Mouse (Mus musculus): ENCODE results near the gene Klhl2. TPM values are rescaled to one million over a fixed set of nuclear protein-coding genes. Genes with fewer than 3 reads are reported as not detected.

Klhl2 gene
- total and polyA plus RNA-seq, 2 experiments = 11.4 to 31.0 TPM

DNA sequence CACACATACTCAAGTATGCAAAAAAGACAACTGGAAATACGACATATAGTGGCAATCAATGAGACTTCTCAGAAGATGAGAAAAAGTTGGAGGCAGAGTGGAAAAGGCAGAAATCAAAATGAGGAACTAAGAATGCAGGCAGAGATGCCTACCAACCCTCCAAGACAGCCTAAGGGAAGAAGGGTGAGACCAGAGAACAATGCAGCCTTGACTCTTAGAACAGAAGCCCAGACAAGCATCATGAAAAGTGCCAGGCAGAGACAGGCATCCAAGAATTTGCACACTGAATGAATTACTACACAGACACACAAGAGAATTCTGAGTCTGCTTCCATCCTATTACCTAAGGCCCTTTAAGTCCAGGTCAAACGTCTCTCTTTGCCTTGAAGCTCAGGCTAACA is 2.6 kb downstream of the Klhl2 start:
- Histone ChIP-seq H3K4me1 (ENCODE audit: control insufficient read depth, insufficient read depth, low read length) (peaks cover 17% of the 10 kb centered on the region), H3K27ac (replicated peaks; ENCODE audit: insufficient read depth, low read depth, low read length) (no peak overlapping the region), H3K27me3 (ENCODE audit: control insufficient read depth, insufficient read depth, low read length) (no peaks in the 10 kb centered on the region), H3K9ac (ENCODE audit: low read depth, low read length) (no peak overlapping the region), H3K79me2 (ENCODE audit: control insufficient read depth, insufficient read depth, low read length) (peaks cover 27% of the 10 kb centered on the region; the same call in 1 of the 2 replicates), H3K36me3 (ENCODE audit: control insufficient read depth, insufficient read depth, low read length) (no peaks in the 10 kb centered on the region), H3K4me3 (ENCODE audit: insufficient read depth, low read depth, low read length) (no peak overlapping the region)
- WGBS = 60% methylated on average over 2 of the region's 2 CpGs
- TF ChIP-seq CTCF (IDR thresholded peaks at IDR 0.05; ENCODE audit: low read depth, low read length) (no peak), POLR2A (IDR thresholded peaks at IDR 0.05; ENCODE audit: extremely low read depth, insufficient read depth, low read length) (no peak)
- no peak for DNase-seq (ENCODE audit: extremely low read depth, low read depth, low spot score)

DNA sequence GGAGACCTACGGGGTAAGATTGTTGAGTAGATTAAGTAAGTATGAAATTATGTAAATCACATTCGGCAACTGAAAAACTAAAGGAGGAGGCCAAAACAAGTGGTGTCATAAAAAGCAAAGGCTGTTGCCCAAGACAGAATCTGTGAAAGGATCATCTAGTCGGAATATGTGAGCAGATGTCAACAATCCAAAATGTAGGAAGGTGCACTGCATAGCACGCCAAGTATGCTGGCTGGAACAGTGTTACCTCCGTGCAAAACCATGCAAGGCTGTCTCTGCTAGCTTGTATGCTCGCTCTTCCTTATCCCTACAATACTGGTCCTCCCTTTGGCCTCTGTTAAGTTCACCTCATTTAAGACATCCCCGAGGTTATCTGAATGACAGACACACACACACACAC is 4.5 kb downstream of the Klhl2 start:
- TF ChIP-seq CTCF (IDR thresholded peaks at IDR 0.05; ENCODE audit: low read depth, low read length) = no peak
- no peak for TF ChIP-seq POLR2A (IDR thresholded peaks at IDR 0.05; ENCODE audit: extremely low read depth, insufficient read depth, low read length)
- no peak overlapping the region for H3K27ac ChIP-seq (replicated peaks; ENCODE audit: insufficient read depth, low read depth, low read length)
- peaks cover 20% of the 10 kb centered on the region for H3K4me1 ChIP-seq (ENCODE audit: control insufficient read depth, insufficient read depth, low read length)
- H3K9ac ChIP-seq (ENCODE audit: low read depth, low read length) = no peak overlapping the region
- H3K36me3 ChIP-seq (ENCODE audit: control insufficient read depth, insufficient read depth, low read length) = no peaks in the 10 kb centered on the region
- no peak overlapping the region for H3K4me3 ChIP-seq (ENCODE audit: insufficient read depth, low read depth, low read length)
- no peak for DNase-seq (ENCODE audit: extremely low read depth, low read depth, low spot score)
- H3K79me2 ChIP-seq (ENCODE audit: control insufficient read depth, insufficient read depth, low read length) = peaks cover 43% of the 10 kb centered on the region
- WGBS = 78% methylated on average over 7 of the region's 7 CpGs
- H3K27me3 ChIP-seq (ENCODE audit: control insufficient read depth, insufficient read depth, low read length) = no peaks in the 10 kb centered on the region

DNA sequence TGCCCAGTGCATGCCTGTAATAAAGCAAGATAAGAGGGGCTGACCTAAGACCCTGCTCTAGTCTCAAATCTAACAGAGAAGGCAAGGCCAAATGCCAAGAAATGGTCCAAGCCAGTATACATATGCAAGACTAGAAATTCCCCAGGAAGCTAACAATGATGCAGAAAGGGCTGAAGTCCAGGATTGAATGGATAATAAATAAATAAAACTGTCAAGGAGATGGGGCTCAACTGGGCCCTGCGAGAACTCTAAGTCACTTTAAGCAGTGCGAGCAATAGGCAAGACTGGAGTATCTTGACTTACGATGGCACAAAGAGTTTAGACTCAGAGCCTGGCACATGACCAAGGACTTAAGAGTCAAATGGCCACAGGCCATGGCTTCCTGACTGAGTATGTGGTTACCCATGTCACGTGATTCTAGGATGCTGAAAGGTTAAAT is 5.8 kb downstream of the Klhl2 start:
- Histone ChIP-seq H3K27ac (replicated peaks; ENCODE audit: insufficient read depth, low read depth, low read length) (no peak overlapping the region), H3K36me3 (ENCODE audit: control insufficient read depth, insufficient read depth, low read length) (no peaks in the 10 kb centered on the region), H3K4me3 (ENCODE audit: insufficient read depth, low read depth, low read length) (no peak overlapping the region), H3K9ac (ENCODE audit: low read depth, low read length) (no peak overlapping the region), H3K27me3 (ENCODE audit: control insufficient read depth, insufficient read depth, low read length) (no peaks in the 10 kb centered on the region), H3K79me2 (ENCODE audit: control insufficient read depth, insufficient read depth, low read length) (peaks cover 47% of the 10 kb centered on the region), H3K4me1 (ENCODE audit: control insufficient read depth, insufficient read depth, low read length) (peaks cover 20% of the 10 kb centered on the region)
- WGBS = 50% methylated on average over 4 of the region's 4 CpGs
- TF ChIP-seq POLR2A (IDR thresholded peaks at IDR 0.05; ENCODE audit: extremely low read depth, insufficient read depth, low read length) (no peak), CTCF (IDR thresholded peaks at IDR 0.05; ENCODE audit: low read depth, low read length) (no peak)
- DNase-seq (ENCODE audit: extremely low read depth, low read depth, low spot score) = peak; percentile 43

DNA sequence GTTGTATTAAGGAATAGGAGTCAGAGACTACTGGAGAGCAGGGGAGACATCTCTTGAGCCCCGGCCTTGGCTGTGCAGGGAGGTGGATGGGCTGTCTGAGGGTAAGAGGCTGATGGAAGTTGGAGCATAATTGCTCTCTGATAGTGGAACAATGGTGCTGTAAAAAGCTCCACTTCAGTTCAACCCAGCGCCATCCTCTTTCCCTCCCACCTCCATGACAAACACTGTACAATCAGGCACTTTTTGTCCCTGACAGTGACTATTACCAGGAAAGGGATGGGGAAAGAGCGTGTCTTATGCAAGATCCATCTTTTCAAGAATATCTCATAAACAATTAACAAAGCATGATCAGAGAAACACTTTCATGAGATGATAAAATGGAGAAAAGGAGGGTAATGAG is 6.6 kb downstream of the Klhl2 start:
- Histone ChIP-seq H3K4me1 (ENCODE audit: control insufficient read depth, insufficient read depth, low read length) (peaks cover 17% of the 10 kb centered on the region), H3K79me2 (ENCODE audit: control insufficient read depth, insufficient read depth, low read length) (peaks cover 51% of the 10 kb centered on the region), H3K9ac (ENCODE audit: low read depth, low read length) (no peak overlapping the region), H3K27ac (replicated peaks; ENCODE audit: insufficient read depth, low read depth, low read length) (no peak overlapping the region; the same call in 1 of the 2 replicates), H3K36me3 (ENCODE audit: control insufficient read depth, insufficient read depth, low read length) (no peaks in the 10 kb centered on the region), H3K4me3 (ENCODE audit: insufficient read depth, low read depth, low read length) (no peak overlapping the region), H3K27me3 (ENCODE audit: control insufficient read depth, insufficient read depth, low read length) (no peaks in the 10 kb centered on the region)
- DNase-seq (ENCODE audit: extremely low read depth, low read depth, low spot score) = no peak
- TF ChIP-seq POLR2A (IDR thresholded peaks at IDR 0.05; ENCODE audit: extremely low read depth, insufficient read depth, low read length) (no peak), CTCF (IDR thresholded peaks at IDR 0.05; ENCODE audit: low read depth, low read length) (no peak)
- 47% methylated on average over 3 of the region's 3 CpGs for WGBS

DNA sequence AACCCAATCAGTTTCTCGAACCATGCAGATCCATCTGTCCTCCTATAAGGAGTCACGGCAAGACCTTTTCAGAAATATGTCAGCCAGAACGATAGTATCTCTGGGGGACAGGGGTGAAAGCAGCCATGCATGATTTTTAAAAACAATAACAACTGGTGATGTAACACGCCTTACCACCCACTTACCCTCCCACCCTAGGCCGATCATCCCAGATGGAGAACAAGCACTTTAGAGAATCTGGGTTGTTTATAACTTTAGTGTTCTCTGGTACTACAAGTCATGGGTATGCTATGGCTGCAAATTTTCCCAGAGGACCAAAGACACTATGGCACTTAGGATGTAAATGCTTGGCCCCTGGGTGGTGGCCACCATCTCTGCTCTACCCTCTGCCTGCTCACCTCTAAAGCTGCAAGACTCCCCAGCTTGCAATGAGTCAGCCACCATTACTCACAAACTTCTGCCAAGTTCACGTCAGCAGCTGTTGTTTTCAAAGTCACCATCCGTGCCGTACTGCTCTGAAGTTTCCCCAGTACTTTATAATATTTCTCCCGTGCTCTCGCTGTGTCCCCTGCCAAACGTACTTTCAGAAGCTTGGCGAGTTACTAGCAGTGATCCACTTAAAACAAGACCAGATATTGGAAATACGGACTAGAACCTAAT is 7.9 kb downstream of the Klhl2 start:
- no peak for DNase-seq (ENCODE audit: extremely low read depth, low read depth, low spot score)
- Histone ChIP-seq H3K4me3 (ENCODE audit: insufficient read depth, low read depth, low read length) (no peak overlapping the region), H3K79me2 (ENCODE audit: control insufficient read depth, insufficient read depth, low read length) (peaks cover 50% of the 10 kb centered on the region), H3K27ac (replicated peaks; ENCODE audit: insufficient read depth, low read depth, low read length) (no peak overlapping the region), H3K27me3 (ENCODE audit: control insufficient read depth, insufficient read depth, low read length) (no peaks in the 10 kb centered on the region), H3K4me1 (ENCODE audit: control insufficient read depth, insufficient read depth, low read length) (peaks cover 15% of the 10 kb centered on the region), H3K9ac (ENCODE audit: low read depth, low read length) (no peak overlapping the region), H3K36me3 (ENCODE audit: control insufficient read depth, insufficient read depth, low read length) (no peaks in the 10 kb centered on the region)
- WGBS = 94% methylated on average over 13 of the region's 13 CpGs
- TF ChIP-seq CTCF (IDR thresholded peaks at IDR 0.05; ENCODE audit: low read depth, low read length) = no peak
- no peak for TF ChIP-seq POLR2A (IDR thresholded peaks at IDR 0.05; ENCODE audit: extremely low read depth, insufficient read depth, low read length)

DNA sequence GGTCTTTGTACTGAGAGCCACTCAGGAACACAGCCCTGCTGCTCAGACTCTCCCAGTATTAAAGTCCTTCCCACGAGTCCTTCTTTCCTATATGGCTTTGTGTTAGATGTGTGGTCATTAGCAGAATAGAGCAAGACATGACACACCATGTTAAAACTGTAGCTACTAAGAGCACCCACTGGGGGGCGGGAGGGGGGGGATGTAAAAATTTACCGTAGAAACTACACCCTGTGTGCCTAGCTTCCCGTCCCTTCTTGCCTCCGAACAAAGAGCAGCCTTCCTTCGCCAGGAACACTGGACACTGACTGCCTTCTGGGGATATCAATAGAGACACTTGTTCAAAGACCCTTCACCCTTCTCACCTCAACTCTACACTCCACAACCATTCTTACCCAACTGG is 10.2 kb downstream of the Klhl2 start:
- Histone ChIP-seq H3K9ac (ENCODE audit: low read depth, low read length) (no peak overlapping the region), H3K4me3 (ENCODE audit: insufficient read depth, low read depth, low read length) (no peak overlapping the region), H3K4me1 (ENCODE audit: control insufficient read depth, insufficient read depth, low read length) (peaks cover 15% of the 10 kb centered on the region), H3K27ac (replicated peaks; ENCODE audit: insufficient read depth, low read depth, low read length) (no peak overlapping the region), H3K27me3 (ENCODE audit: control insufficient read depth, insufficient read depth, low read length) (no peaks in the 10 kb centered on the region), H3K36me3 (ENCODE audit: control insufficient read depth, insufficient read depth, low read length) (no peaks in the 10 kb centered on the region), H3K79me2 (ENCODE audit: control insufficient read depth, insufficient read depth, low read length) (peaks cover 50% of the 10 kb centered on the region)
- whole genome bisulfite sequencing = 90% methylated on average over 6 of the region's 6 CpGs
- TF ChIP-seq CTCF (IDR thresholded peaks at IDR 0.05; ENCODE audit: low read depth, low read length) = no peak
- TF ChIP-seq POLR2A (IDR thresholded peaks at IDR 0.05; ENCODE audit: extremely low read depth, insufficient read depth, low read length) = no peak
- DNase-seq (ENCODE audit: extremely low read depth, low read depth, low spot score) = no peak
